Mouse (Mus musculus) mouse embryonic stem cell (cell line): ENCODE results near the gene Gm20388.

ENCODE experiments used
- in situ Hi-C, 2 experiments: fragments of 300-500 bp; cut with MboI; formaldehyde crosslinking; loops; 1 replicate in 1 of 2; 3 replicates in 1 of 2; pipeline ENCODE4 v1.14.3; 2019 to 2020; ENCODE audit warnings: low sequenced_read_pairs in 2 of 2, low pct_unique_long_range_greater_than_20kb in 1 of 2, mixed read lengths in 1 of 2; ENCODE audit not compliant: unreplicated experiment in 1 of 2

Gm20388 gene

GRCm38 (mm10) chr8:120124836-120125389, 214.3 kb downstream of the Gm20388 start:
- in situ Hi-C loops, result no loop called here

- in situ Hi-C loops, result no loop called here
Observed at GRCm38 (mm10) chr8:120126357-120127161, 215.9 kb downstream of the Gm20388 start.

DNA sequence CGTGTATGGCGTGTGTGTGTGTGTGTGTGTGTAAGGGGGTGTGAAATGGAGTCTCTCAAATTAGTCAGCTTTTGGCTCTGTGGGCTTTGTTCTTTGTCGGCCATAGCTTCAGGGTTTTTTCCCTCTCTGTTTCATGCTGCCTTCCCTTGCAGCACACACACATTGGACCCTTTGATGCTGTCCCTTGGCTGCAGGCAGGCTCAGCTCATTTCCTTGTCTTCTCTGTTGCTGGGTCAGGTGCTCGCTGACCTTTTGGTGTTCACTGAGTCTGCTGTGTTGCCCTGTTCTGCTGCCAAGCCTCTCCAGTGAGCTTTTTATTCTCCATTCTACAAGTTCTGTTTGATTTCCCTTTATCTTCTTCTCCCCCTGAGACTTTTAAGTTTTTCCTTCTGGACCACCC, 218.9 kb downstream of the Gm20388 start:
- in situ Hi-C loops, result no loop called here

DNA sequence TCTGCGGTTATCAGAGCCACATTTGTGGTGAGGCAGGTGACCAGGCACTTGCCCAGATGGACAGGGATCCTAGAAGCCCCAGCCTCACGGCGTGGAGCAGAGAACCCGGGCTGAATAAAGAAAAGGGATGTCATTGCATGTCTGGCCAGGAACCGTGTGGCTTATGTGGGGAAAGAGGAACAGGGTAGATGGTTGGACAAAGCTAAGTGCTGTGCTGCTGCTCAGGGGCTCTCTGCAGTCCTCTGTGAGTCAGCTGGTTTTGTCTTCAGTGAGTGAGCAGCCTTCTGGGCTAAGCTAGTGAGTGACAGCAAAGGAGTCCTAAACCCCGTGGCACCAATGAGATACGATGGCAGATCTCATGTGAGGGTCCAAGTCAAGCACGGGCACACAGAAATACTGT, 220.5 kb downstream of the Gm20388 start:
- in situ Hi-C loops, result no loop called here

- in situ Hi-C loops, result no loop called here
Observed at GRCm38 (mm10) chr8:120133169-120133568, 222.5 kb downstream of the Gm20388 start.

DNA sequence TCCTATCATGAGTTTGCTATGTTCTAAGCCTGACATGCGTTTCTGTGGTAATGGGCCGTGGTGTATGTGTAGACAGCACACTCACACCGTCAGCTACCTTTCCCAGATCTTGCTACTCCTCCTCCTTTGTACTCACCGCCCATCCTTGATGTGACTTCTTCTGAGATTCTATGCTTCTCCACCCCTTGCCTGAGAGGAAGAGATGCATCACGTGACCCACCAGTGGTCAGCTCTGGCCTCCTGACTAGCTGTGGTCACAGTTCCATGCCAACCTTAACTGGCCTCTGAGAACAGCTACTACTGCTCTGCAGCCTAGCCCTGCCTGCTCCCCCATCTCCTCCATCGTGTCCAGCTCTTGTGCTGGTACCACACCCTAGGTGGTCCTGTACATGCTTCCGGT, 225.0 kb downstream of the Gm20388 start:
- in situ Hi-C loops, result no loop called here

- in situ Hi-C loops, result no loop called here
Observed at GRCm38 (mm10) chr8:120136618-120137017, 226.0 kb downstream of the Gm20388 start.

- in situ Hi-C loops, result no loop called here
Observed at GRCm38 (mm10) chr8:120138958-120139357, 228.3 kb downstream of the Gm20388 start.

GRCm38 (mm10) chr8:120140769-120141168, 230.1 kb downstream of the Gm20388 start:
- in situ Hi-C loops, result no loop called here

- in situ Hi-C loops, result no loop called here
Observed at GRCm38 (mm10) chr8:120143911-120144651, 233.4 kb downstream of the Gm20388 start.

DNA sequence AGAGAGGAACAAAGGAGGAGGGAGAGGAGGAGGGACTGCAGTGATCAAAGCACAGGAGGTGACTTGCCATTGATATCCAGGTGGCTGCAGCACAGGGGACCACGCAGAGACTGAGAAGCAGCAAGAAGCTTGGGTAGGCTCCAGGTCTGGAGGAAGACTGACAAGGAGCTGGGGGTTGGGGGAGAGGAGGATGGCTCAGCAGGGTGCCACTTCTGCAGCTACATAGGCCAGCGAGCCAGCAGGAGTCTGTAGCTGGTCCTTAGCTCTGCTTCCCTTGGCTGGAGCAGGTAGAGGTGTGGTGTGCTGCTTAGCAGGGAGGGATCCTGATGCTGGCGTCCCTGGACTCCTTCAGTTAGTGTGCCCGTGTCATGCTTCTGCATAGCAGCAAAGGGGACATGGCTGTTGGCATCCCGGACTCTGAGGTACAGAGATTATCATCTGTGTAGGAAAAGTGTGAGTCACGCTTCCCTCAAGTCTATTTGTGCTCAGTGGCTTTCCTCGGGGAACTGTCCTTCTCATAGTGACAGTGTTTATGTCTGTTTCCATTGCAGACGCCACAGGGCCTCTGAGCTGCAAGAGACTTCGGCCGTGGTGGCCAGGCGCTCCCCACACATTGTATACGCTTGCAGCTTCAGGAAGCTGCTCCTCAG, 234.1 kb downstream of the Gm20388 start:
- in situ Hi-C loops, result no loop called here

GRCm38 (mm10) chr8:120146051-120146450, 235.4 kb downstream of the Gm20388 start:
- in situ Hi-C loops, result no loop called here

- in situ Hi-C loops, result no loop called here
Observed at GRCm38 (mm10) chr8:120150028-120150427, 239.4 kb downstream of the Gm20388 start.

DNA sequence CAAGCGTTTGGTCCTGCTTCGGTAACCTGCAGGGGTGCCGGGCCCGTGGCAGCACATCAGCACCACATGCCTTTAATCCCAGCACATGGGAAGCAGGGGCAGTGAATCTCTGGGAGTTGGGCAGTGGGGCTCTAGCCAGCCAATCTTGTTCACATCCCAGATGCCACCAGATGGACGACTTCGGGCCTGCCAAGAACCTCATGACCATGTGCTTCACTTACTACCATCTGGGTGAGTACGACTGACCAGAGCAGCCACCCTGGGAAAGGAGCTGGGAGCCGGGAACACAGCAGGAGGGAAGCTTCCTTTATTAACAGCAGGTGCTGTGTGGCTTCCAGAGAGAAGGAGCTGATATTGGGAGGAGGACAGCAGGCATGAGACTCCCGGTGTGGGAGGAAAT, 240.5 kb downstream of the Gm20388 start:
- in situ Hi-C loops, result no loop called here

- in situ Hi-C loops, result no loop called here
Observed at GRCm38 (mm10) chr8:120152636-120153035, 242.0 kb downstream of the Gm20388 start.

GRCm38 (mm10) chr8:120160366-120160765, 249.7 kb downstream of the Gm20388 start:
- in situ Hi-C loops, result no loop called here

DNA sequence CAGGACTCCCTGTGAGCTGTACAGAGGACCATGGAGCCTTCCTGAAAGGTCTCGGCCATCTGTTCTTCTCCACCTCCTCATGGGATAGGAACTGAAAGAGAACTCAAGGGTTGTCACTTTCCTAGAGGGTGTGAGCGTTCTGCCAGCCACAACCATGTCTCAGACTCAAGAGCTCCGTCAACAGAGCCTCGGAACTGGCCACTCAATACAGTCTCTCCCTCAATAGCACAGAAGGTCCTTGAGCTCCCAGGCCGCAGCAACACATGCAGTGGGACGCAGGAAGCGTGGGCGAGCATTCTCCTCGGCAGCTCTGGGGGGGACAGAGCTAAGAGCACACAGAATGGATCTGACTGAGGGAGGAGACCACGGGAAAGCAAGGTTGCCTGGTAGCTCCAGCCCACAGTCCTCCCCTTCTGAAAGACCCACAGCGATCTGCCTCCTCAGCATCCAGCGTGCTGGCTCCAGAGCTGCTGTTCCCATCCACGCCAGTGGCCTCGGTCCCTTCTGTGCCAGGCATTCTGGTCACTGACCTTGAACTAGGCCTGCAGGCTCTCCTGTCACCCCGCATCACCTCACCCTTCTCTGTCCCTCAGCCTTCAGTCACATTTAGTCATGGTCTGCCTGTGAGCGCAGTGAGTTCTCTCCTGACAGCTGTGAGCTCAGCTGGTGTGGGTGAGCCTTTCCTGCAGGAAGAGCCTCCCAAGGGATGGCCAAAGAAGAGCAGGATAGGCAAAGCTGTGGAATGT, 251.2 kb downstream of the Gm20388 start:
- in situ Hi-C loops, result no loop called here

GRCm38 (mm10) chr8:120162404-120162752, 251.7 kb downstream of the Gm20388 start:
- in situ Hi-C loops, result no loop called here

DNA sequence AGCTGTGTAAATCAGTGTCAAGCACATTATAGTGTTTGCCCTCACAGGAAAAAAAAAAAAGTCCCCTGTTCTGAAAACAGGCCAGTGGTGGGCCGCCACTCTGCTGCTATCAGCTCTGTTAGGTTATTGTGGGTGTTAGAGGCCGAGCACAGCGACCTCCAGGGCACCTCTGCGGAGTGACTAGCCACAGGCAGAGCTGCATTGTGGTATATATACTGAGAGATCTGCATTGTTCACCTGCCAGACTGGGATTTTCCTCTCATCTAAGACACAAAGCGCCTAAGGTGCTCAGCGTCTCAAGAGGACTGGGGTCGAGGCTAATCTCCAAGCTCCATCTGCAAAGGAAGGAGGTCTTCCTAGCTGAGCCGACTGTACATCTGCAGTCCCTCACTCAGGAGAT, 252.7 kb downstream of the Gm20388 start:
- in situ Hi-C loops, result no loop called here
